Mouse (Mus musculus) B cell, adult 2 months (primary cell): ENCODE results near the gene Wnt7a.

Experiments
- DNase-seq, 2 experiments: peaks; one replicate each; pipeline ENCODE4 v3.0.0; 2022

Gene Wnt7a

GRCm38 (mm10) chr6:91383871-91384270 lies 27.3 kb downstream of the Wnt7a start:
- DNase-seq, result no peak

- DNase-seq, result no peak
These were observed 27.9 kb downstream of the Wnt7a start for GRCm38 (mm10) chr6:91383303-91383702.

- no peak for DNase-seq
These were observed 31.3 kb downstream of the Wnt7a start for GRCm38 (mm10) chr6:91379871-91380270.

GRCm38 (mm10) chr6:91379266-91379665 lies 31.9 kb downstream of the Wnt7a start:
- no peak for DNase-seq

- no peak for DNase-seq
These were observed 38.2 kb downstream of the Wnt7a start for GRCm38 (mm10) chr6:91372977-91373376.

- no peak for DNase-seq
These were observed 38.6 kb downstream of the Wnt7a start for GRCm38 (mm10) chr6:91372586-91372971.

- DNase-seq, result no peak
These were observed 39.1 kb downstream of the Wnt7a start for GRCm38 (mm10) chr6:91371912-91372585.

GRCm38 (mm10) chr6:91366781-91367180 lies 44.4 kb downstream of the Wnt7a start:
- DNase-seq, result no peak

GRCm38 (mm10) chr6:91365480-91365879 lies 45.7 kb downstream of the Wnt7a start:
- DNase-seq, result no peak

- no peak for DNase-seq
These were observed 48.4 kb downstream of the Wnt7a start for GRCm38 (mm10) chr6:91362756-91363155.

GRCm38 (mm10) chr6:91360998-91361397 lies 50.2 kb downstream of the Wnt7a start:
- DNase-seq, result no peak

GRCm38 (mm10) chr6:91360371-91360690 lies 50.8 kb downstream of the Wnt7a start:
- no peak for DNase-seq

- no peak for DNase-seq
These were observed 51.3 kb downstream of the Wnt7a start for GRCm38 (mm10) chr6:91359672-91360370.

GRCm38 (mm10) chr6:91358866-91359656 lies 52.1 kb downstream of the Wnt7a start:
- no peak for DNase-seq

- DNase-seq, result no peak
These were observed 52.8 kb downstream of the Wnt7a start for GRCm38 (mm10) chr6:91358394-91358793.

GRCm38 (mm10) chr6:91357238-91357876 lies 53.8 kb downstream of the Wnt7a start:
- no peak for DNase-seq

- DNase-seq, result no peak
These were observed 61.5 kb downstream of the Wnt7a start for GRCm38 (mm10) chr6:91349620-91350019.

GRCm38 (mm10) chr6:91347721-91348120 lies 63.4 kb downstream of the Wnt7a start:
- DNase-seq, result no peak

GRCm38 (mm10) chr6:91346906-91347156 lies 64.3 kb downstream of the Wnt7a start:
- no peak for DNase-seq

GRCm38 (mm10) chr6:91346071-91346905 lies 64.9 kb downstream of the Wnt7a start:
- DNase-seq, result no peak

GRCm38 (mm10) chr6:91345091-91345490 lies 66.1 kb downstream of the Wnt7a start:
- no peak for DNase-seq

- no peak for DNase-seq
These were observed 71.4 kb downstream of the Wnt7a start for GRCm38 (mm10) chr6:91339612-91340246.
